Mouse (Mus musculus): ENCODE measurements at regions not wholly inside any gene's neighbourhood (a gene's known extent, or its start where the extent isn't known, plus 50 kb on each side); places are given as distances from the start of the nearest gene placed in this dataset.
A peak's percentile ranks its signal among the peaks of the same experiment; 100 is the strongest.

DNA sequence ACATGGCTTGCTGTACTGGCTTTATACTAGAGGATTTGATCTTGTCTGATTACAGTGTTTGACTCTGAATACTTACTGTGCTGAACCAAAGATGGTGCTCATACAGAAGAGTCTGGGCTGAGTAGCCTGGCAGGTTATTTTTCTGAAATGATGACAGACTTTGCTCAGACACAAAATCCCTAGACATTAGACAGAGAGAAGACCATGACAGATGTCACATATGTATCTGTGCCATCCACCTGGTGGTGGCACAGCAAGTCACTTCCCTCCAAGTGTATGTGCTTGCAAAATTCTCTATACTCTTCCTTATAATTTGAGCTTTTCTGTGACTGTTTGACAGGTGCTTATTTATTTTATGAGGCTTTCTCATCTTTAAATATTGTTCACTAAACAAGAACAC lies 80.7 kb downstream of the Gm7361 start:
- no peak for DNase-seq

- no peak for DNase-seq
Observed at GRCm38 (mm10) chr5:26339266-26339665, 81.8 kb downstream of the Gm7361 start.

DNA sequence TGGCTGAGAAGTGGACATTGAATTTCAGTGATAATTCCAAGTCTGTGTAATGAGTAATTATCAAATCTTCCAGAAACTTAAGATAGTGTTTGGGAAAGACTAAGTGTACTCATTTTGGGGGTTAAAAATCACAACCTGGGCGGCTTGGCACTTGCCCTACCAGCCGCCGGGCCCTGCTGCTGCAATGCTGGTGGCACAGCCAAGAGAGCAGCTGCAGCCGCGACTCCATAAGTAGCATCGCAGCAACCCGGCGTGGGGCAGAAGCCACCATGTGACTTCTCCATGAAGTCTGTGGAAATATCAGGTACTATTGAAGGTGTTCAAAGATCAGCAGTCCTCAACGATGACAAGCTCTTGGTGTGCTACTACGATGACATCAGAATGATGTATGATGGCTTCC lies 97.7 kb downstream of the Gm7361 start:
- DNase-seq, result no peak

DNA sequence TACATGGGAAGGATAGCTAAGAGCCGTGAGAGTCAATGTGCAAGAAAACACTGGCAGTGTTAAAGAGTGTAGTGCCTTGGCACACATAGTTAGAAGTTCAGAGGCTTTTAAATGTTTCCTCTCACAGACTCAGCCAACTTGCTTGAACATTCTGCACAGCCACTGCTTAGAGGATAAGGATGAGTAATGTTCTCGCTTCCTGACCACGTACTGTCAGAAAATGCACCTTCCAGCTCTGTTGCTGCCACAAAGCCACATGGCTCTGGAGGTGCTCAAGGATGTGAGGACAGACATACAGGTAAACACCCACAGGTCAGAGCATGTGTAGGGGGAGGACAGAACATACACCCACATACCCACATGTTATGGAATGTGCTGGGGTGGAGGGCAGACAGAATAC lies 101.6 kb downstream of the Gm7361 start:
- DNase-seq, result no peak

- DNase-seq, result no peak
Observed at GRCm38 (mm10) chr5:26374175-26374984, 116.9 kb downstream of the Gm7361 start.

GRCm38 (mm10) chr5:26407088-26407672 lies 149.7 kb downstream of the Gm7361 start:
- no peak for DNase-seq

DNA sequence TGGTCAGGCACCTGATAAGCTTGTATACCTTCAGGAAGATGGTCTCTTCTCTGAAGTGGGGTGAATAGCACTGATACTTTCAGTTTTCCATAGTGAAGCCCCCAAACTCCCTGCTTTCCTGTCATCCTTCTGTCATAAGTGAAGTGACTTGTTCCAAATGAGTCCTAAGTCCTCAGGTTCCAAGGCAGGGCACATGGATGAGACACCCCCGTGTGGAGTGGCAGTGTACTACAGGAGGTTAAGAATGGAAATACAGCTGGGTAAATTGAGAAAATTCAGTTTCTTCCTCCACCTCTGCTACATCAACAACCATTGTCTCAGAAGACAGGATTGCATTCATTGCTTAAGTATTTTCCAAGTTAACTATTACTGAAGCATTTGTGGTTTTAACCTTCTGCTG lies 155.7 kb downstream of the Gm7361 start:
- DNase-seq, result peak in 1 of 2 experiments; percentile 25

- no peak for DNase-seq
Observed at GRCm38 (mm10) chr5:26444331-26445200, 187.1 kb downstream of the Gm7361 start.

- DNase-seq, result no peak
Observed at GRCm38 (mm10) chr5:26451306-26451705, 193.8 kb downstream of the Gm7361 start.

GRCm38 (mm10) chr5:26457627-26458026 lies 200.1 kb downstream of the Gm7361 start:
- DNase-seq, result no peak

GRCm38 (mm10) chr5:26466666-26467065 lies 209.2 kb downstream of the Gm7361 start:
- DNase-seq, result no peak

DNA sequence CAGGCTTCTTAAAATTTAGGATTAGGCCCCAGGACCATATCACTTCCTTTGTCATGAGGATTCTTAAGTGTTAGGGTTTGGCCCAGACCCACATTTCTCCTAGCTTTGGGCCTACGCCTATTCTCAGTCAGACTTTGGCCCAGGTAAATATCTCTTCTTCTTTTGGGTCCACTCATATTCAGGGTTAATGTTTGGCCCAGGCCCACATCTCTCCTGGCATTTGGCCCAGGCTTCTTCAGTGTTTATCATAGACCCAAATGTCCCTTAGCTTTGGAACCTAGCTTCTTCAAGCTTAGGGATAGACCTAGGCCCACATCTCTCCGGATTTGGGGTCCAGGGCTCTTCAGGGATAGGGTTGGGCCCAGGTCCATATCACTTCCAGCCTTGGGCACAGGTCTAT lies 228.2 kb downstream of the Gm7361 start:
- peak; percentile 66 to 75 for DNase-seq

DNA sequence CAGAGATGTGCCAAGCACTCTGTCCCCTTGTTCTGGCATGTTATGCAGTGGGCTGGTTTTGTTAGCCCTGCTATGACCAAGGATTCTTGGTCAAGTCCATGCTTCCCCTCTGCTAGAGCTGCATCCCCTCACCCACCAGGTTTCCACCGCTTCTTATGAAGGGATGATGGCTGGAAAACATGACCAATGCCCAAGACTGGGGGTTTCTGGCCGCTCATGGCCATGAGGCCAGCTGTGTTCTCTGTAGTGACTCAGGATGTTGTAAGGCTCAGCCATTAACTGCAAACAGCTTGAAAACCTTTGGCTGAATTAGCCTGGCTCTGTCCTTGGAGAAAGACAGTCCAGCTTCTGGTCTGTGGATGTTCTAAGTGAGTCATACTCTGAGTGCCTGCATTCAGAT lies 236.5 kb downstream of the Gm7361 start:
- no peak for DNase-seq

DNA sequence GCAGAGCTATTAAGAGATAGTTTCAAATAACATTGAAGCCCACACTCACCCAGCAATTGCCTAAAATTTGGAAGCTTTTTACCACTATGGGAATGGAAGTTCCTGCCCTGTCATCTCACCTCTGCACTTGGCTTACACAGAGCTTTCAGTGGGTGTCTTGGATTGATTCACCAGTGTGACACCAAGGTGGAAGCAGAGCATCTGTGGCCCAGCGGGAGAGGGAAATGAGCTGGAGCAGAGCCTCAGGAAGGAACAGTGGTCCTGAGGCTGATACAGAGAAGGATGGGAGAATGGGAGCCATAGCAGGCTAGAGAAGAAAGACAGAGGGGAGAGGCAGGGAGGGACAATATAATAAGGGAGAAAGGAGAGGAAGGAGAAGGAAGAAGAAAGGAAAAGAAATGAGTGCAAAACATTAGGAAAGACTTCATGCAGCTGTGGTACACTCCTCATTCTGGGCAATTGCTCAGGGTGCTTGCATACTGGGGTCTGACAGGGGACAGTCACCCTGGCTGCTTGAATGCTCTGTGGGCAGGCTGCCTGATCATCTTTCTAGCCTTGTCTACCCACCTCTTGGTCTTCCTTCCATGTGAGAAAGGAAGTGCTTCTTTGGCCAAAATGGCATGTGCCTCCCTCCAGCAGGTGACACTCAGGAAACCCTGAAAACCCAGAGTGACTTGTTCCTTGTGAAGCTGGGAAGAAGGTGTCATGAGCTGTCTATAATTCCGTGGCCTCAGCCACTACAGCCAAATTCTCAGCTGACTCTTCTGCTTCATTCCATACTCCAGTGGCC lies 240.3 kb downstream of the Gm7361 start:
- no peak for DNase-seq

- DNase-seq, result no peak
Observed at GRCm38 (mm10) chr5:26509525-26510168, 252.2 kb downstream of the Gm7361 start.

- peak; percentile 33 to 44 for DNase-seq
Observed at GRCm38 (mm10) chr5:26513039-26513955, 255.8 kb downstream of the Gm7361 start.

- DNase-seq, result peak; percentile 9 to 75
Observed at GRCm38 (mm10) chr5:26535556-26535955, 278.1 kb downstream of the Gm7361 start.

- DNase-seq, result no peak
Observed at GRCm38 (mm10) chr5:26563291-26563690, 253.7 kb upstream of the Dpp6 start.

- no peak for DNase-seq
Observed at GRCm38 (mm10) chr5:26564056-26564455, 252.9 kb upstream of the Dpp6 start.

GRCm38 (mm10) chr5:26572691-26573191 lies 244.3 kb upstream of the Dpp6 start:
- no peak for DNase-seq

DNA sequence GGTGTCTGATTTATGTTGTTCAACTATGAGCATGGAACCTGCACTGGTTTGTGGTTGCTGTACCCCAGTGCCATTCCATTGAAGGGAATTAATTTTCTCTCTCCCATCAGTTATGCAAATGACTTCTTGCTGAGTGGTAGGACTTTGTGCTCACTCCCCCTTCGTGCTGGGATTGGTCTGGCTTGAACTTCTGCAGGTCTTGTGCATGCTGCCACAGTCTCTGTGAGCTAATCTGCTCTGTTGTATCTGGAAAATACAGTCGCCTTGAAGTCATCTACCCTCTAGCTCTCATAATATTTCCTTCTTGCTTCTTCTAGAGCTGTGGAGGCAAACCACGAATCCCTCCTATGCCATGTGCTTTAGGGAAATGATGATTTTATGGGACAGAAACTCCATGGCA lies 243.6 kb upstream of the Dpp6 start:
- no peak for DNase-seq

All from kidney, postnatal 36 days (tissue).